Mouse (Mus musculus) liver, embryonic 13.5 days (tissue): Measurements from ENCODE around the gene Thsd7b. TPM values are rescaled to one million over a fixed set of nuclear protein-coding genes. Genes with fewer than 3 reads are reported as not detected.
"Not testable (repeated sequence)": the region's sequence is repeated elsewhere in the genome, so short reads cannot be mapped to it uniquely, and the experiment has no call there.

Source experiments
- ATAC-seq: fragments of 200-750 bp; cut with Nextera tagmentation; 2 replicates; pipeline ENCODE4 v1.8.0; 2017; ENCODE audit warnings: low read depth, mild to moderate bottlenecking, moderate number of reproducible peaks, moderate library complexity
- DNase-seq: peaks from one replicate; pipeline ENCODE4 v3.0.0; 2022
- H3K27ac ChIP-seq: fragments of 300-500 bp; sonication (generic); 2 replicates; pipeline ENCODE4 v1.5.1; 2015; ENCODE audit warnings: moderate library complexity, mild to moderate bottlenecking, inconsistent platforms
- H3K27me3 ChIP-seq: fragments of 300-500 bp; sonication (generic); 2 replicates; pipeline ENCODE4 v1.6.1; 2015; ENCODE audit warnings: mild to moderate bottlenecking, inconsistent platforms
- H3K36me3 ChIP-seq: fragments of 300-500 bp; sonication (generic); 2 replicates; pipeline ENCODE4 v1.6.1; 2015; ENCODE audit warnings: mild to moderate bottlenecking, inconsistent platforms
- H3K4me1 ChIP-seq: fragments of 300-500 bp; sonication (generic); replicated peaks from 2 replicates; pipeline ENCODE4 v1.6.1; 2015; ENCODE audit warnings: inconsistent platforms
- H3K4me2 ChIP-seq: fragments of 300-500 bp; sonication (generic); 2 replicates; pipeline ENCODE4 v1.6.1; 2015; ENCODE audit warnings: inconsistent platforms, mild to moderate bottlenecking, moderate library complexity
- H3K4me3 ChIP-seq: fragments of 300-500 bp; sonication (generic); replicated peaks from 2 replicates; pipeline ENCODE4 v1.5.1; 2015; ENCODE audit warnings: mild to moderate bottlenecking, inconsistent platforms
- H3K9ac ChIP-seq: fragments of 300-500 bp; sonication (generic); 2 replicates; pipeline ENCODE4 v1.6.1; 2015; ENCODE audit warnings: mild to moderate bottlenecking, inconsistent platforms
- H3K9me3 ChIP-seq: fragments of 300-500 bp; sonication (generic); replicated peaks from 2 replicates; pipeline ENCODE4 v1.6.1; 2016; ENCODE audit warnings: inconsistent platforms
- WGBS: fragments of 180-500 bp; shearing (Covaris S2); methylation state at CpG from one replicate; pipeline ENCODE4 v1.1.7; 2015; ENCODE audit not compliant: insufficient replicate concordance; 5-methylcytosine and 5-hydroxymethylcytosine counted together
- polyA plus RNA-seq: library from polyadenylated mRNA; unstranded; fragments of >200 nt; fragmentation: Nextera tagmentation; extraction: Ambion mirVana; gene quantifications from 2 replicates; pipeline ENCODE4 v1.2.1, GENCODE M21; 2015

Gene Thsd7b
- polyA plus RNA-seq, 1 experiment from 2014 or later, result 0.24 TPM

- not testable (repeated sequence) for H3K9me3 ChIP-seq, DNase-seq, ATAC-seq, H3K4me2 ChIP-seq, H3K4me1 ChIP-seq, H3K36me3 ChIP-seq, H3K4me3 ChIP-seq, H3K9ac ChIP-seq, H3K27ac ChIP-seq, H3K27me3 ChIP-seq
- WGBS, result 63% methylated on average over 6 of the region's 6 CpGs
These were observed 378.3 kb downstream of the Thsd7b start for GRCm38 (mm10) chr1:129651448-129651847.

DNA sequence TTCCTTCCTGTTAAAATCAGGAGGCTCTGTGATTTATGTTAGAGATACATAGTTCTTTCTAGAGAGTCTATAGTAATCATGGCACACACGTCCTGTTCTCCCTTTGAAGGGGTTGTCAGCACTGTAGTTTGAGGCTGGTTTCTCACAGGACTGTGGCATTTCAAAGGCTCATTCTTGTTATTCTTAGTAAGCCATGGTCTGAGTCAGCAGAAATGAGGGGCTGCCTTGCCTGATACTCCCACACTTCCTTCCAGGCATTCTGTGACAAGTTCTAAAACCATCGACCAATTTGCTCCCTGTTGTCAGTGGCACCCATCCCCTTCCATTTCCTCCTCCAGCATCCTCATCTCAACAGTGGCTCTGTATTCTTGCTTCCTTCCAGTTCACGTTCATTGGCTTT lies 384.9 kb downstream of the Thsd7b start:
- Histone ChIP-seq H3K9ac (no peak overlapping the region), H3K9me3 (no peaks in the 10 kb centered on the region), H3K4me3 (no peak overlapping the region), H3K4me1 (no peaks in the 10 kb centered on the region), H3K27ac (no peak overlapping the region), H3K4me2 (no peak overlapping the region), H3K27me3 (no peaks in the 10 kb centered on the region), H3K36me3 (no peaks in the 10 kb centered on the region)
- ATAC-seq (no peak), DNase-seq (no peak)
- 12% methylated on average over 3 of the region's 3 CpGs for WGBS

DNA sequence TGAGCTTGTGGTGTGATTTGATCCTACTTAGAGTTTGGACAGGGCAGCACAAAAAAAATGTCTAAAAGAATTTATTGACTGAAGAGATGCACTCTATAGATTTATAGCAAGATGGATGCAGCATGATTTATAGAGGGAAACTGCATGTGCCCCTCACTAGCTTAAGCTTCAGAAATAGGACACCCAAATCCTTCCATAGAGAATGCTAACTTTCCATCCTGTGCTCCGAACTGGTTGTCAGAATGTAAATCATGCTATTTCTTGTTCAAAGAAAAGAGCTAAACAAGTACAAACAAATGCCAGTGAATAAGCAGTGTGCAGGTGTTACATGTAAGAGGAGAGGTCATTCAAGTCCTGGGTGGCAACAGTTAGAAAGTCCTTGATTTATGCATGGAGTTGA lies 402.8 kb downstream of the Thsd7b start:
- DNase-seq, result no peak
- Histone ChIP-seq H3K27ac (no peak overlapping the region), H3K9me3 (no peaks in the 10 kb centered on the region), H3K9ac (no peak overlapping the region), H3K36me3 (no peaks in the 10 kb centered on the region), H3K4me1 (no peaks in the 10 kb centered on the region), H3K4me3 (no peak overlapping the region), H3K27me3 (no peaks in the 10 kb centered on the region), H3K4me2 (no peak overlapping the region)
- WGBS, result 63% methylated on average over 1 of the region's 1 CpGs
- ATAC-seq, result no peak

GRCm38 (mm10) chr1:129678851-129679250 lies 405.7 kb downstream of the Thsd7b start:
- DNase-seq, result no peak
- Histone ChIP-seq H3K4me2 (no peak overlapping the region), H3K9me3 (no peaks in the 10 kb centered on the region), H3K36me3 (no peaks in the 10 kb centered on the region), H3K4me1 (no peaks in the 10 kb centered on the region), H3K4me3 (no peak overlapping the region), H3K9ac (no peak overlapping the region), H3K27ac (no peak overlapping the region), H3K27me3 (no peaks in the 10 kb centered on the region)
- 44% methylated on average over 4 of the region's 4 CpGs for WGBS
- ATAC-seq, result no peak

GRCm38 (mm10) chr1:129705701-129706100 lies 432.6 kb downstream of the Thsd7b start:
- Histone ChIP-seq H3K27me3 (no peaks in the 10 kb centered on the region), H3K4me3 (no peak overlapping the region), H3K36me3 (no peaks in the 10 kb centered on the region), H3K9ac (no peak overlapping the region), H3K27ac (no peak overlapping the region), H3K9me3 (no peaks in the 10 kb centered on the region), H3K4me2 (no peak overlapping the region), H3K4me1 (no peaks in the 10 kb centered on the region)
- ATAC-seq (no peak), DNase-seq (no peak)
- WGBS, result 56% methylated on average over 1 of the region's 1 CpGs

GRCm38 (mm10) chr1:129712706-129713105 lies 439.6 kb downstream of the Thsd7b start:
- WGBS, result 77% methylated on average over 3 of the region's 3 CpGs
- ATAC-seq, result no peak

DNA sequence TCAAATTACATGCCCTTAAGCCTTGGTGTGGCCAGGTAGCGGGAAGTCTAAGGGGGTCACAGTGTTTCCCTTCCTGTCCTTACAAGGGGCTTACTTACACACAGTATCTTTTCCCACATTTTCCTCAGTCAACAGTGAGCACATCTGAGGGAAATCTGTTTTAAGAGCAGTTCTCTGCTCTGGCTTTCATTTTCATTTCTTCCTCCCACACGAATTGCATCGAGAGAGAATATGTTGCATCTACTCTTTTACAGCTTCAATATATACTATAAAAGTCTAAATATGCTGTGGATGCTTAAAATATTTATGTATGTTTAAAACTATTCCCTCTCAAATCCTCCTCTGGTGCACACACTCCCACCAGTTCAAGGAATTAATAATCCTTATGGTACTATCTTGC lies 440.5 kb downstream of the Thsd7b start:
- no peak overlapping the region for H3K4me3 ChIP-seq
- H3K9me3 ChIP-seq, result no peaks in the 10 kb centered on the region
- no peaks in the 10 kb centered on the region for H3K4me1 ChIP-seq
- H3K9ac ChIP-seq, result no peak overlapping the region
- H3K4me2 ChIP-seq, result no peak overlapping the region
- no peak for ATAC-seq
- WGBS, result 76% methylated on average over 3 of the region's 3 CpGs
- H3K27ac ChIP-seq, result no peak overlapping the region
- no peak for DNase-seq
- no peaks in the 10 kb centered on the region for H3K36me3 ChIP-seq
- no peaks in the 10 kb centered on the region for H3K27me3 ChIP-seq

More at GRCm38 (mm10) chr1:129712706-129713105, 439.6 kb downstream of the Thsd7b start:
- Histone ChIP-seq H3K36me3 (no peaks in the 10 kb centered on the region), H3K4me2 (no peak overlapping the region), H3K27ac (no peak overlapping the region), H3K4me1 (no peaks in the 10 kb centered on the region), H3K9ac (no peak overlapping the region), H3K27me3 (no peaks in the 10 kb centered on the region), H3K9me3 (no peaks in the 10 kb centered on the region), H3K4me3 (no peak overlapping the region)
- DNase-seq, result no peak

DNA sequence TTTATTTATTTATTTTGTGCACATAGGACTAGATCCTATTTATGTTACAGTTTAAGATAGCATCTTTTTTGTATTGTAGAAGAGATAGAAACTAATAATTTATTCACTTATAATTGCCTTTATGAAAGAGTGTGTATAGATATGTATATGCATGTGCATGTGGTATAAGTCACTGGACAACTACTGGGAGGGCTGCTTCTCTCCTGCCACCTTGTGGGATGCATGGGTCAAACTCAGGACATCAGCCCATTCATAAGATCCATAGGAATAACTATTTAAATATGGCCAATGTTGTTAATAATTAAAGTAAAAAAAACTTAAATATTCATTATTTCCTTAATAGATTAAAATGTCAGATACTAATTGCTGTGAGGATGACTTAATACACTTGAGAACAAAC lies 446.5 kb downstream of the Thsd7b start:
- H3K4me1 ChIP-seq, result no peaks in the 10 kb centered on the region
- no peak overlapping the region for H3K4me2 ChIP-seq
- H3K4me3 ChIP-seq, result no peak overlapping the region
- ATAC-seq, result no peak
- no peak overlapping the region for H3K27ac ChIP-seq
- no peak overlapping the region for H3K9ac ChIP-seq
- DNase-seq, result no peak
- H3K36me3 ChIP-seq, result no peaks in the 10 kb centered on the region
- no peaks in the 10 kb centered on the region for H3K27me3 ChIP-seq
- no peaks in the 10 kb centered on the region for H3K9me3 ChIP-seq

DNA sequence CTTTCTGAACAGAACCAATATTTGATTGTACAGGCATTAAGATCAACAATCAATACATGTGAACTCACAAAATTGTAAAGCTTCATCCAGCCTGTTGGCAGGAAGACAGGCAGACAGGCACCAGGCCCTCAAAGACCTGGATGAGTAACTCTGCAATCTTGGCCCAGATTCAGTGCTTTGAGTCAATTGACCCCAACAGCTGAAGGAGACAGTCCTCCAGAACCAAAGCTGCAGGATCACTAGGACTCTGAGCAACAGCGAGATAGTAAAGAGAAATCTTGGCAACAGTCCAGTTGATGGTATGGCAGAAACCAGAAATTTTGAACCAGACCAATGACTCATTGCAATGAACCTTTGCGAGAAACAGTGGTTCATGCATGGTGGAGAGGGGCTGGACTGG lies 458.9 kb downstream of the Thsd7b start:
- DNase-seq (no peak), ATAC-seq (no peak)
- WGBS, result 54% methylated on average over 2 of the region's 2 CpGs
- H3K9me3 ChIP-seq, result no peaks in the 10 kb centered on the region
- no peaks in the 10 kb centered on the region for H3K36me3 ChIP-seq
- H3K27ac ChIP-seq, result no peak overlapping the region
- no peaks in the 10 kb centered on the region for H3K27me3 ChIP-seq
- H3K4me2 ChIP-seq, result no peak overlapping the region
- H3K4me3 ChIP-seq, result no peak overlapping the region
- H3K4me1 ChIP-seq, result no peaks in the 10 kb centered on the region
- H3K9ac ChIP-seq, result no peak overlapping the region

GRCm38 (mm10) chr1:129747595-129747994 lies 474.5 kb downstream of the Thsd7b start:
- no peak for DNase-seq
- H3K27ac ChIP-seq, result no peak overlapping the region
- H3K9me3 ChIP-seq, result no peaks in the 10 kb centered on the region
- no peak for ATAC-seq
- no peaks in the 10 kb centered on the region for H3K27me3 ChIP-seq
- H3K9ac ChIP-seq, result no peak overlapping the region
- H3K4me1 ChIP-seq, result no peaks in the 10 kb centered on the region
- no peak overlapping the region for H3K4me3 ChIP-seq
- 58% methylated on average over 3 of the region's 3 CpGs for WGBS
- no peaks in the 10 kb centered on the region for H3K36me3 ChIP-seq
- no peak overlapping the region for H3K4me2 ChIP-seq

GRCm38 (mm10) chr1:129756548-129757240 lies 483.6 kb downstream of the Thsd7b start:
- H3K9ac ChIP-seq, result no peak overlapping the region
- H3K4me1 ChIP-seq, result no peaks in the 10 kb centered on the region
- H3K36me3 ChIP-seq, result no peaks in the 10 kb centered on the region
- ATAC-seq, result no peak
- DNase-seq, result no peak
- no peak overlapping the region for H3K4me2 ChIP-seq
- no peaks in the 10 kb centered on the region for H3K9me3 ChIP-seq
- H3K27ac ChIP-seq, result no peak overlapping the region
- H3K27me3 ChIP-seq, result no peaks in the 10 kb centered on the region
- WGBS, result 39% methylated on average over 1 of the region's 1 CpGs
- no peak overlapping the region for H3K4me3 ChIP-seq

DNA sequence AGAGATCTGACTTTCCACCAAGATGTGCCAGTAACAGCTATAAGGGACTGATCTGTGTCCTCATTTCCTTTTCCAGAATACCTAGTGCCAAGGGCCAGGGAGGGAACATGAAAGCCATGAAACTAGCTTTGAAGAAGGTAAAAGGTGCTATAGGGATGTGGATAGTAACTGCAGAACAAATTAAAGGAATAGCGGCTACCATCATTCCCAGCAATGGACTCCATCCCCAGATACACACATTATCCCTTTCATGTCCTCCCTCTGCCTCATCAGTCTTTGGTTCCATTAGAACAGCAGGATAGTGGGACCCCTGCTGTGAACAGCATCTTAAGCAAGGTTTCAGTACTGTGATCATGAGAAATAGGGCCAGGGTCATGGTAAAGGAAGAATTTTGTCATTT lies 485.9 kb downstream of the Thsd7b start:
- Histone ChIP-seq H3K27ac (no peak overlapping the region), H3K9me3 (no peaks in the 10 kb centered on the region), H3K4me1 (no peaks in the 10 kb centered on the region), H3K36me3 (no peaks in the 10 kb centered on the region), H3K4me2 (no peak overlapping the region), H3K27me3 (no peaks in the 10 kb centered on the region), H3K9ac (no peak overlapping the region), H3K4me3 (no peak overlapping the region)
- ATAC-seq (no peak), DNase-seq (no peak)
- WGBS, result 62% methylated on average over 1 of the region's 1 CpGs
